In genomic region chr8:117069708-117070107, GRCm38 (mm10) we compare ENCODE assay signal across 10 mouse cellular contexts. TPM values are rescaled to one million over a fixed set of nuclear protein-coding genes. Genes with fewer than 3 reads are reported as not detected.
DNase-seq lines count a peak whose midpoint lies in the region; ATAC-seq lines count a peak whose summit lies in the region.
"Had no signal": no experiment of that assay in that cellular context is flagged by ENCODE, and none has a peak within 500 bp of the region (broad histone marks: within the 10 kb centered on the region; RNA-seq: fewer than 3 reads in every experiment).

No protein-coding gene starts in this region.

- peak; percentile 29 for DNase-seq in adrenal gland, postnatal 25 days
- DNase-seq in adrenal gland, adult 18-20 months (ENCODE audit: low spot score in 2 of 2) = no peak
- DNase-seq in kidney, postnatal 4 days = peak; percentile 19 to 34
- DNase-seq in kidney, postnatal 14 days = no peak
- peak; percentile 74 for DNase-seq in 416B (ENCODE audit: low read depth)
- DNase-seq in fibroblast of lung, adult 2 months (ENCODE audit: low read depth) = peak; percentile 5
- no peak for DNase-seq in cerebellum, adult 11-12 months

- no peak for ATAC-seq in inflammation-experienced regulatory T-cells, adult 6 months

RNA-seq across cellular contexts. Expression of gene Pkd1l2, which starts 12.5 kb away (rescaled TPM):
- total RNA-seq in adrenal gland, postnatal 25 days (2021) = 2.2 and 3.5 TPM in 2 replicates
- 1 to 10 TPM; 1.0 to 2.9 TPM for total RNA-seq in adrenal gland, adult 18-20 months (2021)
- under 1 TPM in 1 of 3 experiments, not detected in 2; 0.06 TPM for polyA plus RNA-seq in inflammation-experienced regulatory T-cells, adult 6 months (2017; shearing (Covaris generic))
- total RNA-seq: hematopoietic stem cell, adult 5-6 weeks had no signal
- polyA plus RNA-seq: limb, embryonic 13.5 days had no signal

RNA-seq across cellular contexts. Expression of gene Bco1, which starts 25.9 kb away (rescaled TPM):
- 0.55 TPM in 1 of 2 replicates, not detected in the other for total RNA-seq in adrenal gland, postnatal 25 days (2021)
- total RNA-seq in adrenal gland, adult 18-20 months (2021) = under 1 TPM in 1 of 2 experiments, not detected in 1; 0.42 TPM
- not detected for polyA plus RNA-seq in inflammation-experienced regulatory T-cells, adult 6 months (2017; shearing (Covaris generic))

Comparison
In these comparisons a context has a peak if more than half of its experiments do, and no peak if none do; other contexts are left out.
1. DNase-seq: peak in adrenal gland, postnatal 25 days (single experiment), kidney, postnatal 4 days (2 of 2), 416B (single experiment) and fibroblast of lung, adult 2 months (single experiment); none in adrenal gland, adult 18-20 months (0 of 2), kidney, postnatal 14 days (single experiment) and cerebellum, adult 11-12 months (single experiment).